Mouse (Mus musculus) kidney, embryonic 14.5 days (tissue): ENCODE data around the gene Gna11. TPM values are rescaled to one million over a fixed set of nuclear protein-coding genes. Genes with fewer than 3 reads are reported as not detected.

Experiments
- ATAC-seq: fragments of 200-750 bp; cut with Nextera tagmentation; 2 replicates; pipeline ENCODE4 v1.8.0; 2017; ENCODE audit warnings: moderate number of reproducible peaks, mild to moderate bottlenecking, moderate TSS enrichment, moderate library complexity; ENCODE audit not compliant: low FRiP score, low TSS enrichment
- H3K27ac ChIP-seq: fragments of 300-500 bp; sonication (generic); 2 replicates; pipeline ENCODE4 v1.5.1; 2014; ENCODE audit warnings: low read depth, mild to moderate bottlenecking, low read length, moderate library complexity, mixed read lengths
- H3K27me3 ChIP-seq: fragments of 300-500 bp; sonication (generic); 2 replicates; pipeline ENCODE4 v1.6.1; 2014; ENCODE audit warnings: mild to moderate bottlenecking, low read length; ENCODE audit not compliant: control insufficient read depth, insufficient read depth
- H3K36me3 ChIP-seq: fragments of 300-500 bp; sonication (generic); 2 replicates; pipeline ENCODE4 v1.6.1; 2014; ENCODE audit warnings: low read length, mixed read lengths; ENCODE audit not compliant: control insufficient read depth, insufficient read depth
- H3K4me1 ChIP-seq: fragments of 300-500 bp; sonication (generic); 2 replicates; pipeline ENCODE4 v1.6.1; 2014; ENCODE audit warnings: low read length, mixed read lengths; ENCODE audit not compliant: control insufficient read depth, insufficient read depth
- H3K4me2 ChIP-seq: fragments of 300-500 bp; sonication (generic); replicated peaks from 2 replicates; pipeline ENCODE4 v1.6.1; 2014; ENCODE audit warnings: low read depth, mild to moderate bottlenecking, low read length
- H3K4me3 ChIP-seq: fragments of 300-500 bp; sonication (generic); 2 replicates; pipeline ENCODE4 v1.5.1; 2014; ENCODE audit warnings: mild to moderate bottlenecking, low read length
- H3K9ac ChIP-seq: fragments of 300-500 bp; sonication (generic); 2 replicates; pipeline ENCODE4 v1.6.1; 2014; ENCODE audit warnings: low read depth, mild to moderate bottlenecking, low read length, moderate library complexity
- H3K9me3 ChIP-seq: fragments of 300-500 bp; sonication (generic); 2 replicates; pipeline ENCODE4 v1.6.1; 2016; ENCODE audit warnings: low read length; ENCODE audit not compliant: control insufficient read depth
- WGBS: fragments of 180-500 bp; shearing (Covaris S2); extraction: QIAGEN DNeasy Blood & Tissue Kit; methylation state at CpG from one replicate; pipeline ENCODE4 v1.1.7; 2014; 5-methylcytosine and 5-hydroxymethylcytosine counted together
- polyA plus RNA-seq: library from polyadenylated mRNA; unstranded; fragments of >200 nt; fragmentation: Nextera tagmentation; extraction: Ambion mirVana; gene quantifications from 2 replicates; pipeline ENCODE4 v1.2.1, GENCODE M21; 2014

Gna11 gene
- polyA plus RNA-seq, 1 experiment from 2014 or later = 89.2 TPM

DNA sequence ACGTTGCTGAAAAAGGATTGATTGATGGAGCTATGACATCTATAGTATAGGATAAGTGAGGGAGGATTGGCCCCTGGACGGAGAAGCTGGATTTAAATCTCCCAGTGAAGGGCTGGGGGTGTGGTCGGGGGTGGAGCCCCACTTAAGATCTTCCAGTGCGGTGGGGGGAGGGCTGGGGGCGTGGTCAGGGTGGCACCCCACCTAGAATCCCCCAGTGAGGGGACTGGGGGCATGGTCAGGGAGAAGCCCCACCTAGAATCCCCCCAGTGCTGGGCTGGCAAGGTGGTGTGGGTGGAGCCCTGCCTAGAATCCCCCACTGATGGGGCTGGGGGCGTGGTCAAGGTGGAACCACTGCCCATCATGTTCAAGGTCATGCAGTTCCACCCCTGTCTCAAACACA, 37.9 kb downstream of the Gna11 start:
- 28% methylated on average over 6 of the region's 6 CpGs for WGBS
- no peak for ATAC-seq
- H3K4me2 ChIP-seq = no peak overlapping the region
- no peak overlapping the region for H3K9ac ChIP-seq
- H3K9me3 ChIP-seq = no peaks in the 10 kb centered on the region
- H3K36me3 ChIP-seq = no peaks in the 10 kb centered on the region
- H3K4me1 ChIP-seq = no peaks in the 10 kb centered on the region
- no peak overlapping the region for H3K27ac ChIP-seq
- H3K4me3 ChIP-seq = no peak overlapping the region
- H3K27me3 ChIP-seq = peaks cover 10% of the 10 kb centered on the region; the same call in 1 of the 2 replicates

DNA sequence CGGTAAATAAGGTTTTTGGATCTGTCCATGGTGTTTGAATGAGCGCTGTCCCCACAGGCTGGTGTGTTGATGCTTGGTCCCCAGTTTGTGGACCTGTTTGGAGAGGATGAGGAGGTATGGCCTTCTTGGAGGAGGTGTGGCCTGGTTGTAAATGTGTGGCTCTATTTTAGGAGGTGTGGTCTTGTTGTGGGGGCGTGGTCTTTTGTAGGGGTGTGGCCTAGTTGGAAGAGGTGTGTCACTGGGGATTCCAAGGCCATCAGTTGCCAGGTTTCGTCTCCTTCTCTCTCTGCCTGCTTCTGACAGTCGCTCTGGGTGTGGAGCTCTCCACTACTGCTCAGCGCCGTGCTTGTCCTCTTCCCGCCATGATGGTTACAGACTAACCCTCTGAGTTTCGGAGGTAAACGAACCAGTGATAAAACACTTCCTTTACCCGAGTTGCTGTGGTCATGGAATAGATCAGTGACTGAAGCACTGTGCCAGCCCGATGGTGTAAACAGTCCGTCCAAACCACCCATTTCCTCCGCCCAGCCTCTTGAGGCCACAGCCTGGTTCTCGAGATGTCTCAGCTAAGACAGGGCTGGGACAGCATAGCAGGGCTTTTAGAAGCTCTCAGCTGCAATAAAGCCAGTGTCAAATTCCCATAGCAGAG, 39.9 kb downstream of the Gna11 start:
- Histone ChIP-seq H3K27ac (no peak overlapping the region), H3K9ac (no peak overlapping the region), H3K27me3 (peaks cover 10% of the 10 kb centered on the region; the same call in 1 of the 2 replicates), H3K4me2 (no peak overlapping the region), H3K4me3 (no peak overlapping the region), H3K9me3 (no peaks in the 10 kb centered on the region), H3K4me1 (no peaks in the 10 kb centered on the region), H3K36me3 (no peaks in the 10 kb centered on the region)
- 76% methylated on average over 15 of the region's 15 CpGs for WGBS
- ATAC-seq = no peak

DNA sequence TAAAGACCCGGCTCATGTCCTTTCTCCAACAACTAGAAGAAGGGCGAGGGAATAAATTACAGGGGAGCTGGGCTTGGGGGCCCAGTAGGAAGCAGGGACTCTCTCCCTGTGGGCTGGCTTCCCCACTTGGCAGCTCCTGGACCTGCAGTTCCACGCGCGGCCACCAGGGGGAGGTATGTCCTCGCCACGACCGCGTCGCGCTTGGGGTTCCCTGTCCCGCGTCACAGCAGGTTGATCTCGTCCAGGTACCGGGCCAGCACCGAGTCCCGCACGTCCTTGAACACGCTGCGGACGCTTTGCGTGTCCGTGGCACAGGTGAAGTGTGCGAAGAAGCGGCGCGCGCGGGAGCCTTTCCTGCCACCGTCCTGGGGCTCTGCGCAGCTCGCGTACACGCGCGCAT, 42.3 kb downstream of the Gna11 start:
- H3K4me2 ChIP-seq = peak overlapping the region; percentile 60
- peak overlapping the region; percentile 40; the same call in 1 of the 2 replicates for H3K9ac ChIP-seq
- peaks cover 10% of the 10 kb centered on the region; the same call in 1 of the 2 replicates for H3K27me3 ChIP-seq
- no peaks in the 10 kb centered on the region for H3K9me3 ChIP-seq
- ATAC-seq = peak; percentile 51
- peak overlapping the region; percentile 35 for H3K4me3 ChIP-seq
- no peaks in the 10 kb centered on the region for H3K4me1 ChIP-seq
- H3K27ac ChIP-seq = no peak overlapping the region
- WGBS = 7% methylated on average over 36 of the region's 36 CpGs
- no peaks in the 10 kb centered on the region for H3K36me3 ChIP-seq

DNA sequence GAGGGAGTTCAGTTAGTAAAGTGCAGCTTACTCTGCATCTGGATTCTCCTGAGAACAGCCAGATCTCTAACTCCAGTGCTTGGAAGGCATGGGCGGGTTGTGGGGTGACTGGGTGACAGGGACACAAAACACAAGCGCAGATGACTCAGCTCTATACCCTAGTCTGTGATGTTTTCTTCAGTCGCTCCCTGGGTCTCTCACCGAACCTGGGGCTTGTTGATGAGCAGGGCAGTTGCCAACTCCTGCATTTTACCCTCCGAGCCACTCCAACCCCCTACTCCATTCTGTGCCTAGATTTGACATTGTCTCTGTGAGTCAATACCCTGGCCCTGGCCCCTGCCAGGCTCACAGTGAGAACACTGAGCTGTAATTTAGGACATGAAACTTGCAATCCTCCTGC, 43.1 kb downstream of the Gna11 start:
- WGBS = 90% methylated on average over 5 of the region's 5 CpGs
- no peak overlapping the region for H3K27ac ChIP-seq

DNA sequence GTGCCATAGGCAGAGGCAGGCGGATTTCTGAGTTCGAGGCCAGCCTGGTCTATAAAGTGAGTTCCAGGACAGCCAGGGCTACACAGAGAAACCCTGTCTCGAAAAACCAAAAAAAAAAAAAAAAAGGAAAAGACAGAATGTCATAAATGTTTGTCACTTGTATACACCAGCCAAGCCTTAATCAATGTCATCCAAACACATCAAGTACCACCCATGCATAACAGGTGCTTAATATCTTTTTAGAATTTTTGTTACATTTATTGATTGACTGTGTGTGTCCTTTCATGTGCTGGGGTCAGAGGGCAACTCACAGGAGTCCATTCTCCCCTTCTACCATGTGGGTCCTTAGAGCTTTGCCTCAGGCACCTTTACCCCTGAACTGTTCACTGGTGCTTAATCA, 45.0 kb downstream of the Gna11 start, which contains the start of gene S1pr4:
Gene S1pr4 (minus strand): TSS at position 101 of the 400 bp plus-strand sequence.
- Histone ChIP-seq H3K36me3 (no peaks in the 10 kb centered on the region), H3K4me3 (no peak within 1 kb of the TSS), H3K9me3 (no peaks in the 10 kb centered on the region), H3K4me1 (peaks cover 6% of the 10 kb centered on the region), H3K27me3 (peaks cover 10% of the 10 kb centered on the region; the same call in 1 of the 2 replicates), H3K4me2 (no peak within 1 kb of the TSS), H3K9ac (no peak within 1 kb of the TSS), H3K27ac (no peak within 1 kb of the TSS)
- WGBS = 78% methylated on average over 3 of the region's 3 CpGs
- ATAC-seq = no peak

More for the DNA sequence above, 43.1 kb downstream of the Gna11 start:
- peaks cover 10% of the 10 kb centered on the region; the same call in 1 of the 2 replicates for H3K27me3 ChIP-seq
- no peak overlapping the region for H3K4me2 ChIP-seq
- H3K9me3 ChIP-seq = no peaks in the 10 kb centered on the region
- no peaks in the 10 kb centered on the region for H3K36me3 ChIP-seq
- no peak for ATAC-seq
- no peak overlapping the region for H3K9ac ChIP-seq
- no peaks in the 10 kb centered on the region for H3K4me1 ChIP-seq
- H3K4me3 ChIP-seq = no peak overlapping the region

DNA sequence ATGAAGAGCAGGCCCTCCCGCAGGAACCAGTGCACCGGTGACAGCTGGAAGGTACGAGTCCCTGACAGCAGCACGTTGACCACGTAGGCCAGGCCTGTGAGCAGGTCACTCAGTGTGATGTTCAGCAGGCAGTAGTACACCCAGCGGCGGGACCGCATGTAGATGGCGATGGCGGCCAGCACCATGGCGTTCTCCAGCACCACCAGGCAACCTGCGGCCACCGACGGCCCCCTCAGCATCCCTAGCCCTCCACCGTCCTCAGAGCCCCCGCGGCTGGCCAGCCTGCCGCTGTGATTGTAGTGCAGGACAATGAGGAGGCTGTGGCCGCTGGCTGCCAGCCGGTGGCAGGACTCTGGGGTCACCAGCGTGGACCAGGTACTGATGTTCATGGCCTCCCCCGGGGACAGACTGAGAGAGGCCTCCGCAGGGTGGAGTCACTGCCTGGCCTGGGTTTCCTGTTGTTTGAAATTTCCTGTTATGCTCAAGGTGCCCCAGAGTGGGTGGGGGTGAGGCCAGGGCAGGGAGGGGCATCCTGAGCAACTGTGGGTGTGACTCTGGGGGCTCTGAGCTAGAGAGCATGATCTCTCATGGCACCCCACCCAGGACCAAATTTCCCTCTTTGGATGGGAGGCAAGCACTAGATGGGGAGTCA, 45.6 kb downstream of the Gna11 start:
- Histone ChIP-seq H3K9me3 (no peaks in the 10 kb centered on the region), H3K4me2 (no peak overlapping the region), H3K4me1 (peaks cover 11% of the 10 kb centered on the region), H3K4me3 (no peak overlapping the region), H3K9ac (no peak overlapping the region), H3K27ac (no peak overlapping the region), H3K27me3 (peaks cover 10% of the 10 kb centered on the region; the same call in 1 of the 2 replicates), H3K36me3 (peaks cover 2% of the 10 kb centered on the region; the same call in 1 of the 2 replicates)
- no peak for ATAC-seq
- 76% methylated on average over 23 of the region's 23 CpGs for WGBS

DNA sequence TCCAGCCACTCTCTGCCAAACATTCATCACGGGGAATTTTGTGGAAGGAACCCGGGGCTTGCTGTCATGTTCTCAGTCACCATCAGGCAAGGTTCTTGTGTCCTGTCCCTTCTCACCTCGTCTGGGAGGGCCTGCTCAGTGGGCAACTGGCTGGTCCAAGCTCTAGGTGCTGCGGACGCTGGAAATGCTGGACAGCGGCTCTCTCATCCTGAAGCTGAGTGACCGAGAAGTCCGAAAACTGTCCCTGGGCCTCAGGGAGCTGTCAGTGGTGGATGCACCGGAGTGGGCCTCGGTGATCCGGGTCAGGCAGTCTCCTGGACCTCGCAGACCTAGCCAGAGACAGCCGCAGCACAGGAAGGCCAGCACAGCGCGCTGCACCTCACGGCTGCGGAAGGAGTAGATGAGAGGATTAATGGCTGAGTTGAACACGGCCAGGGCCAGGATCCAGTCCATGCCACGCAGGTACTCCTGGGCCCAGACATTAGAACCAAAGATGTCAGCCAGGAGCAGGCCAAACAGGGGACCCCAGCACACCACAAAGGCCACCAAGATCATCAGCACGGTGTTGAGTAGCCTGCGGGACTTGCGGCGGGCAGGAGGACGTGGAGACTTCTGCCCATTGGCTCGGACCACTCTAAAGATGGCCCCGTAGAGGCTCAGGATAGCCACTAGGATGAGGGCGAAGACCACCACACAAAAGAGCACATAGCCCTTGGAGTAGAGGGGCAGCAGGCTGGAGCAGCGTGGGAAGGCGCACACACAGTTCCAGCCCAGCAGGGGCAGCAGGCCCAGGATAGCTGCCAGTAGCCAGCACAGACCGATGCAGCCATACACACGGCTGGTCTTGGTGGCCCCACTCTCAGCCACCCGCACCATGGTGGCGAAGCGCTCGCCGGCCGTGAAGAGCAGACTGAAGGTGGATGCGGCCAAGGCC, 46.4 kb downstream of the Gna11 start:
- WGBS = 88% methylated on average over 38 of the region's 38 CpGs
- Histone ChIP-seq H3K4me3 (no peak overlapping the region), H3K9ac (0 out of 2 replicates have a peak overlapping the region, but pooled peaks have one; percentile 4), H3K27me3 (peaks cover 6% of the 10 kb centered on the region; the same call in 1 of the 2 replicates), H3K36me3 (peaks cover 4% of the 10 kb centered on the region; the same call in 1 of the 2 replicates), H3K4me1 (peaks cover 11% of the 10 kb centered on the region), H3K27ac (no peak overlapping the region), H3K9me3 (no peaks in the 10 kb centered on the region), H3K4me2 (no peak overlapping the region)
- no peak for ATAC-seq

DNA sequence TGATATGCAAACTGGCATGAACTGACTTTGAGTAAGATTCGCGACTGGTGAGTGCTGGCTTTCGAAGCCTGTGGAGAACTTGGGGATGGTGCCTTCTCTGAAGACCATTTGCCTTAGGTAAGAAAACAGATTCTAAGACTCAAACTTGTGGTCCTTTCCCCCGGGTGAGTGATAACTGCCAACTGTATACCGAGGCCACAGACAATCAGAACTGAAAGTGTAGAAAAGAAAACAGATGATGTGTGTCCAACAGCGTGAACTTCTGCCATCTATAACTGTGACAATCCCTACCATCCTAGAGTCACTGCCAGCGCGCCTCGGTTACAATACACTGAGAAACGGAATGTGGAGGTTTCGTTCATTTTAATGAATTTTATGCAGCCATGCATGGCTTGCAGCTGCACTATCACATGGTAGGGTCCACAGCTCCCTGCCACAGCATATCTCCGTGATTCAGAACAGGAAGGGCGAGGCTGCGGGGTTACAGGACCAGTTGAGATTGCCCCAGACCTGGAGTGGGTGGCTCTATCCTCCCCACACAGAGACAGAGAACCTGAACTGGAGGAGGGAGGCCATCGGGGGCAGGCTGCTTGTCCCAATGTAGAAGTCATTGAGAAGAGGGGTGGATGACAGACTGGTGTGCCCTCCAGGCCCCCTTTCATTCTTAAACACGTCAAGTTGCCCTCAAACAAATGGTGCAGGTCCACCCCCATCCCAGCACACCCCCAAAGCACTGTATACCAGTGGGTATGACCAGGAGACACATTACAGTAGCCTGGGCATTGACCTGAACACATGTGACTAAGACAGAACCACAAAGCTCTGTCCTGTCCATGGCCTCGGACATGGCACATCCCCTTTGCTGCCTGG, 47.4 kb downstream of the Gna11 start:
- Histone ChIP-seq H3K27me3 (no peaks in the 10 kb centered on the region), H3K9me3 (no peaks in the 10 kb centered on the region), H3K27ac (no peak overlapping the region), H3K4me3 (peak overlapping the region; percentile 78), H3K4me2 (peak overlapping the region; percentile 41; the same call in 1 of the 2 replicates), H3K36me3 (peaks cover 13% of the 10 kb centered on the region), H3K9ac (peak overlapping the region; percentile 34; the same call in 1 of the 2 replicates), H3K4me1 (peaks cover 11% of the 10 kb centered on the region)
- 81% methylated on average over 17 of the region's 17 CpGs for WGBS
- ATAC-seq = no peak
